Mouse (Mus musculus) kidney, embryonic 14.5 days (tissue): ENCODE data around the gene Rb1. TPM values are rescaled to one million over a fixed set of nuclear protein-coding genes. Genes with fewer than 3 reads are reported as not detected.

Source experiments
- ATAC-seq: fragments of 200-750 bp; cut with Nextera tagmentation; 2 replicates; pipeline ENCODE4 v1.8.0; 2017; ENCODE audit warnings: moderate number of reproducible peaks, mild to moderate bottlenecking, moderate TSS enrichment, moderate library complexity; ENCODE audit not compliant: low FRiP score, low TSS enrichment
- H3K27ac ChIP-seq: fragments of 300-500 bp; sonication (generic); 2 replicates; pipeline ENCODE4 v1.5.1; 2014; ENCODE audit warnings: low read depth, mild to moderate bottlenecking, low read length, moderate library complexity, mixed read lengths
- H3K27me3 ChIP-seq: fragments of 300-500 bp; sonication (generic); 2 replicates; pipeline ENCODE4 v1.6.1; 2014; ENCODE audit warnings: mild to moderate bottlenecking, low read length; ENCODE audit not compliant: control insufficient read depth, insufficient read depth
- H3K36me3 ChIP-seq: fragments of 300-500 bp; sonication (generic); 2 replicates; pipeline ENCODE4 v1.6.1; 2014; ENCODE audit warnings: low read length, mixed read lengths; ENCODE audit not compliant: control insufficient read depth, insufficient read depth
- H3K4me1 ChIP-seq: fragments of 300-500 bp; sonication (generic); 2 replicates; pipeline ENCODE4 v1.6.1; 2014; ENCODE audit warnings: low read length, mixed read lengths; ENCODE audit not compliant: control insufficient read depth, insufficient read depth
- H3K4me2 ChIP-seq: fragments of 300-500 bp; sonication (generic); replicated peaks from 2 replicates; pipeline ENCODE4 v1.6.1; 2014; ENCODE audit warnings: low read depth, mild to moderate bottlenecking, low read length
- H3K4me3 ChIP-seq: fragments of 300-500 bp; sonication (generic); 2 replicates; pipeline ENCODE4 v1.5.1; 2014; ENCODE audit warnings: mild to moderate bottlenecking, low read length
- H3K9ac ChIP-seq: fragments of 300-500 bp; sonication (generic); 2 replicates; pipeline ENCODE4 v1.6.1; 2014; ENCODE audit warnings: low read depth, mild to moderate bottlenecking, low read length, moderate library complexity
- H3K9me3 ChIP-seq: fragments of 300-500 bp; sonication (generic); 2 replicates; pipeline ENCODE4 v1.6.1; 2016; ENCODE audit warnings: low read length; ENCODE audit not compliant: control insufficient read depth
- WGBS: fragments of 180-500 bp; shearing (Covaris S2); extraction: QIAGEN DNeasy Blood & Tissue Kit; methylation state at CpG from one replicate; pipeline ENCODE4 v1.1.7; 2014; 5-methylcytosine and 5-hydroxymethylcytosine counted together
- polyA plus RNA-seq: library from polyadenylated mRNA; unstranded; fragments of >200 nt; fragmentation: Nextera tagmentation; extraction: Ambion mirVana; gene quantifications from 2 replicates; pipeline ENCODE4 v1.2.1, GENCODE M21; 2014

The Rb1 gene
- polyA plus RNA-seq, 1 experiment from 2014 or later, result 29.9 TPM

- H3K27me3 ChIP-seq, result no peaks in the 10 kb centered on the region
- H3K36me3 ChIP-seq, result no peaks in the 10 kb centered on the region
- H3K4me3 ChIP-seq, result no peak overlapping the region
- no peak overlapping the region for H3K4me2 ChIP-seq
- ATAC-seq, result no peak
- WGBS, result 34% methylated on average over 3 of the region's 3 CpGs
- H3K27ac ChIP-seq, result no peak overlapping the region
- H3K9me3 ChIP-seq, result no peaks in the 10 kb centered on the region
- H3K4me1 ChIP-seq, result no peaks in the 10 kb centered on the region
- no peak overlapping the region for H3K9ac ChIP-seq
These were observed 22.4 kb downstream of the Rb1 start for GRCm38 (mm10) chr14:73303193-73303592.

GRCm38 (mm10) chr14:73301856-73302255 is 23.8 kb downstream of the Rb1 start:
- Histone ChIP-seq H3K9ac (no peak overlapping the region), H3K4me3 (no peak overlapping the region), H3K27me3 (no peaks in the 10 kb centered on the region), H3K4me2 (no peak overlapping the region), H3K27ac (no peak overlapping the region), H3K36me3 (no peaks in the 10 kb centered on the region), H3K4me1 (no peaks in the 10 kb centered on the region), H3K9me3 (no peaks in the 10 kb centered on the region)
- 72% methylated on average over 4 of the region's 4 CpGs for WGBS
- ATAC-seq, result no peak

DNA sequence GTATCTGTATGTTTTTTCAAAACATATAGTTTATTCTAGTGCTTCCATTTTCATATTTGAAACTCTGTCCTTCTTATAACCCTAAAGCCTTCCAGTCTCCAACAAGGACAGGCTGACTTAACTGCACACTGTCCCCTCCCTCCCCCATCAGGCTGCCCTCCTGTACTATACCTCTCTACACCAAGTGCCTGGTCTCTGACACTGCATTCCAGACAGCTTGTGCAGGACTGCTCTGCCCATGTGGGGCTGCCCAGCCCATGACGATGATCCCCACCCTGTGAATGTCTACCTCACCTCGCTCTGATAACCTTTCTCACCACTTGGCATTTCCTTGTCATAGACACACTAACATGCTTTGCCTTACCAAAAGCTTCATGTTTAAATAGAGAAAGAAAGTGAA is 30.1 kb downstream of the Rb1 start:
- no peaks in the 10 kb centered on the region for H3K9me3 ChIP-seq
- no peak overlapping the region for H3K9ac ChIP-seq
- H3K36me3 ChIP-seq, result no peaks in the 10 kb centered on the region; the same call in 1 of the 2 replicates
- H3K27me3 ChIP-seq, result no peaks in the 10 kb centered on the region
- no peak overlapping the region for H3K4me3 ChIP-seq
- no peaks in the 10 kb centered on the region for H3K4me1 ChIP-seq
- H3K4me2 ChIP-seq, result no peak overlapping the region
- H3K27ac ChIP-seq, result no peak overlapping the region
- no peak for ATAC-seq
- WGBS, result 84% methylated on average over 2 of the region's 2 CpGs

- no peak for ATAC-seq
- Histone ChIP-seq H3K36me3 (no peaks in the 10 kb centered on the region; the same call in 1 of the 2 replicates), H3K27ac (no peak overlapping the region), H3K9me3 (no peaks in the 10 kb centered on the region), H3K27me3 (no peaks in the 10 kb centered on the region), H3K9ac (no peak overlapping the region), H3K4me1 (no peaks in the 10 kb centered on the region), H3K4me2 (no peak overlapping the region), H3K4me3 (no peak overlapping the region)
- 94% methylated on average over 2 of the region's 2 CpGs for WGBS
These were observed 32.0 kb downstream of the Rb1 start for GRCm38 (mm10) chr14:73293616-73294015.

- 85% methylated on average over 1 of the region's 1 CpGs for WGBS
These were observed 33.2 kb downstream of the Rb1 start for GRCm38 (mm10) chr14:73292434-73292833.

GRCm38 (mm10) chr14:73289915-73290314 is 35.7 kb downstream of the Rb1 start:
- H3K4me3 ChIP-seq, result no peak overlapping the region
- WGBS, result 91% methylated on average over 2 of the region's 2 CpGs

More at GRCm38 (mm10) chr14:73292434-73292833, 33.2 kb downstream of the Rb1 start:
- no peak for ATAC-seq
- Histone ChIP-seq H3K4me3 (no peak overlapping the region), H3K9me3 (no peaks in the 10 kb centered on the region), H3K36me3 (no peaks in the 10 kb centered on the region; the same call in 1 of the 2 replicates), H3K27ac (no peak overlapping the region), H3K4me1 (no peaks in the 10 kb centered on the region), H3K4me2 (no peak overlapping the region), H3K27me3 (no peaks in the 10 kb centered on the region), H3K9ac (no peak overlapping the region)

DNA sequence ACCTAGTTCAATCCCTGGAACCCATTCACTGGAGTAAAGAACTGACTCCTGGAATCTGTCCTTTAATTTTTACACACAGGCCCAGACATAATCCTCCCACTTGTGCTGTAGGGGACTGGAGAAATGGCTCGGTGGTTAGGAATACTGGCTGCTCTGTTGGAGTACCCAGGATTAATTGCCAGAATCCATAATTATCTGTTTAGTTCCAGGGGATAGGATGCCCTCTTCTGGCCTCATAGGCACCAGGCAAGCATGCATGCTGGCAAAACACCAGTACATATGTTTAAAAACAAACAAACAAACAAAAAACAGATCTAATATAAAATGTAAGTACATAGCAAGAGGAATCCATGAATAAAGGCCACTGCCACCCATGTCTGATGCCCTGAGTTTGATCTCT is 44.6 kb downstream of the Rb1 start:
- no peak overlapping the region for H3K4me3 ChIP-seq
- H3K9me3 ChIP-seq, result no peaks in the 10 kb centered on the region
- H3K36me3 ChIP-seq, result 0 out of 2 replicates have a peak, but pooled peaks cover 2% of the 10 kb centered on the region
- no peaks in the 10 kb centered on the region for H3K4me1 ChIP-seq
- no peaks in the 10 kb centered on the region for H3K27me3 ChIP-seq
- no peak overlapping the region for H3K9ac ChIP-seq
- no peak overlapping the region for H3K4me2 ChIP-seq
- H3K27ac ChIP-seq, result no peak overlapping the region
- 24% methylated on average over 1 of the region's 1 CpGs for WGBS
- ATAC-seq, result no peak

More at GRCm38 (mm10) chr14:73289915-73290314, 35.7 kb downstream of the Rb1 start:
- H3K9ac ChIP-seq, result no peak overlapping the region
- H3K4me1 ChIP-seq, result no peaks in the 10 kb centered on the region
- H3K27ac ChIP-seq, result no peak overlapping the region
- no peaks in the 10 kb centered on the region for H3K27me3 ChIP-seq
- no peak overlapping the region for H3K4me2 ChIP-seq
- H3K9me3 ChIP-seq, result no peaks in the 10 kb centered on the region
- no peak for ATAC-seq
- H3K36me3 ChIP-seq, result no peaks in the 10 kb centered on the region; the same call in 1 of the 2 replicates

- Histone ChIP-seq H3K9me3 (no peaks in the 10 kb centered on the region), H3K4me1 (no peaks in the 10 kb centered on the region), H3K36me3 (no peaks in the 10 kb centered on the region), H3K27ac (no peak overlapping the region), H3K9ac (no peak overlapping the region), H3K4me2 (no peak overlapping the region), H3K4me3 (no peak overlapping the region), H3K27me3 (no peaks in the 10 kb centered on the region)
- no peak for ATAC-seq
- 90% methylated on average over 6 of the region's 6 CpGs for WGBS
These were observed 46.5 kb downstream of the Rb1 start for GRCm38 (mm10) chr14:73279096-73279495.

GRCm38 (mm10) chr14:73271807-73272206 is 53.8 kb downstream of the Rb1 start:
- H3K36me3 ChIP-seq, result no peaks in the 10 kb centered on the region
- no peak overlapping the region for H3K27ac ChIP-seq
- no peaks in the 10 kb centered on the region for H3K27me3 ChIP-seq
- no peaks in the 10 kb centered on the region for H3K9me3 ChIP-seq
- H3K9ac ChIP-seq, result no peak overlapping the region
- no peak for ATAC-seq
- WGBS, result 87% methylated on average over 5 of the region's 5 CpGs
- no peak overlapping the region for H3K4me3 ChIP-seq
- no peak overlapping the region for H3K4me2 ChIP-seq
- no peaks in the 10 kb centered on the region for H3K4me1 ChIP-seq
